In the genomic region with DNA sequence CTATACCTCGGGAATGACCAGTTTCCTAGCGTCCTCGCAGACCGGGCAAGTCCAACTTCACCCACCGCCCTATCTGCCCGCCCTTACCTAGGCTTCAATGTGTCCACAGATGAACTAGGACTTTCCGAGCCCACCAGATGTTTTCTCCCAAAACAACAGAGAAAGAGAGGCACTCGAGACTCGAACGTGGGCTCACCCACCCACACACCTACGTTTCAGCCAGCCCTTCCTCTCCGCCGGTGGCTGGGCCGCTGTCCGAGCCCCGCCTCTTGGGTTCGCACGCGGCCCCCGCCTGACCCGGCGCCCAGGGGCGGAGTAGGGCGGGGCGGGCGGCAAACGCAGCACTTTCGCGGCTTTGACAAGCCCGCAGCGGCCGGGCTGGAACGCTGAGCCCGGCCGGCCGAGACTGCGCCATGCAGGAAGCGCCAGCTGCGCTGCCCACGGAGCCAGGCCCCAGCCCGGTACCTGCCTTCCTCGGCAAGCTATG, we compare ENCODE assay signal across 8 mouse cellular contexts. TPM values are rescaled to one million over a fixed set of nuclear protein-coding genes. Genes with fewer than 3 reads are reported as not detected.
DNase-seq lines count a peak whose midpoint lies in the region; ATAC-seq lines count a peak whose summit lies in the region.

Gene Hsf4, plus strand, starts transcription at position 341 of the 487 bp plus-strand sequence.

- no peak within 1 kb of the TSS for H3K27ac ChIP-seq in forebrain, embryonic 11.5 days (ENCODE audit: low read depth, low read length)
- H3K27ac ChIP-seq in hindbrain, embryonic 10.5 days: peak within 1 kb of the TSS; percentile 45
- no peak within 1 kb of the TSS for H3K27ac ChIP-seq in limb, embryonic 11.5 days (replicated peaks; ENCODE audit: low read depth, low read length)
- no peak within 1 kb of the TSS for H3K27ac ChIP-seq in midbrain, embryonic 12.5 days (replicated peaks)

- H3K4me2 ChIP-seq in forebrain, embryonic 11.5 days (ENCODE audit: low read depth, low read length, severe bottlenecking): peak within 1 kb of the TSS; percentile 71
- peak within 1 kb of the TSS; percentile 65 for H3K4me2 ChIP-seq in limb, embryonic 11.5 days (ENCODE audit: low read depth, severe bottlenecking)
- peak within 1 kb of the TSS; percentile 64 for H3K4me2 ChIP-seq in midbrain, embryonic 12.5 days (replicated peaks)

- H3K9me3 ChIP-seq in forebrain, embryonic 11.5 days (ENCODE audit: control insufficient read depth, low read length): no peaks in the 10 kb centered on the region; the same call in 1 of the 2 replicates
- peaks cover 6% of the 10 kb centered on the region for H3K9me3 ChIP-seq in hindbrain, embryonic 10.5 days
- peaks cover 3% of the 10 kb centered on the region; the same call in 1 of the 2 replicates for H3K9me3 ChIP-seq in limb, embryonic 11.5 days (ENCODE audit: control insufficient read depth, low read length)
- H3K9me3 ChIP-seq in midbrain, embryonic 12.5 days: 0 out of 2 replicates have a peak, but pooled peaks cover 3% of the 10 kb centered on the region

- H3K9ac ChIP-seq in forebrain, embryonic 11.5 days (ENCODE audit: low read length): peak within 1 kb of the TSS; percentile 24; the same call in 1 of the 2 replicates
- peak within 1 kb of the TSS; percentile 19 for H3K9ac ChIP-seq in limb, embryonic 11.5 days (ENCODE audit: low read length)
- peak within 1 kb of the TSS; percentile 32; the same call in 1 of the 2 replicates for H3K9ac ChIP-seq in midbrain, embryonic 12.5 days (replicated peaks)

- H3K27me3 ChIP-seq in forebrain, embryonic 11.5 days (ENCODE audit: control insufficient read depth, insufficient read depth, low read length): peaks cover 89% of the 10 kb centered on the region
- peaks cover 100% of the 10 kb centered on the region for H3K27me3 ChIP-seq in hindbrain, embryonic 10.5 days (ENCODE audit: insufficient read depth, poor library complexity, severe bottlenecking)
- peaks cover 82% of the 10 kb centered on the region for H3K27me3 ChIP-seq in limb, embryonic 11.5 days (ENCODE audit: control insufficient read depth, insufficient read depth, low read length)
- H3K27me3 ChIP-seq in midbrain, embryonic 12.5 days: peaks cover 99% of the 10 kb centered on the region

- intact Hi-C loops in left cerebral cortex, postnatal 14 days (cut with DNase I): no loop called here

- H3K36me3 ChIP-seq in forebrain, embryonic 11.5 days (ENCODE audit: control insufficient read depth, insufficient read depth, low read length): no peaks in the 10 kb centered on the region
- H3K36me3 ChIP-seq in hindbrain, embryonic 10.5 days: no peaks in the 10 kb centered on the region
- H3K36me3 ChIP-seq in limb, embryonic 11.5 days (ENCODE audit: control insufficient read depth, insufficient read depth, low read length): no peaks in the 10 kb centered on the region; the same call in 1 of the 2 replicates
- no peaks in the 10 kb centered on the region for H3K36me3 ChIP-seq in midbrain, embryonic 12.5 days

- ATAC-seq in forebrain, embryonic 11.5 days (replicated peaks; ENCODE audit: low FRiP score): no peak
- ATAC-seq in limb, embryonic 11.5 days (ENCODE audit: insufficient number of reproducible peaks, low FRiP score, low TSS enrichment, low read depth): no peak
- no peak for ATAC-seq in midbrain, embryonic 12.5 days (ENCODE audit: low FRiP score, low read depth)

- peaks cover 18% of the 10 kb centered on the region for H3K4me1 ChIP-seq in forebrain, embryonic 11.5 days (replicated peaks; ENCODE audit: control insufficient read depth, insufficient read depth, low read length)
- H3K4me1 ChIP-seq in hindbrain, embryonic 10.5 days (replicated peaks): peaks cover 47% of the 10 kb centered on the region
- H3K4me1 ChIP-seq in limb, embryonic 11.5 days (ENCODE audit: control insufficient read depth, insufficient read depth, low read length): peaks cover 24% of the 10 kb centered on the region
- peaks cover 29% of the 10 kb centered on the region for H3K4me1 ChIP-seq in midbrain, embryonic 12.5 days

- peak within 1 kb of the TSS; percentile 41 for H3K4me3 ChIP-seq in forebrain, embryonic 11.5 days (ENCODE audit: low read depth, low read length)
- H3K4me3 ChIP-seq in hindbrain, embryonic 10.5 days: peak within 1 kb of the TSS; percentile 59
- peak within 1 kb of the TSS; percentile 32 for H3K4me3 ChIP-seq in limb, embryonic 11.5 days (ENCODE audit: low read depth, low read length)
- H3K4me3 ChIP-seq in midbrain, embryonic 12.5 days: peak within 1 kb of the TSS; percentile 45

- DNase-seq in left cerebral cortex, adult 18-20 months (ENCODE audit: low spot score in 2 of 2): peak; percentile 68 to 78
- no peak for DNase-seq in left cerebral cortex, postnatal 14 days (ENCODE audit: low spot score in 2 of 2)
- DNase-seq in adrenal gland, adult 2 months: peak; percentile 87
- peak; percentile 67 for DNase-seq in forebrain, embryonic 11.5 days (ENCODE audit: low spot score)
- peak; percentile 42 for DNase-seq in hindbrain, embryonic 10.5 days (ENCODE audit: low spot score)
- peak; percentile 53 for DNase-seq in limb, embryonic 11.5 days (ENCODE audit: low spot score)
- no peak for DNase-seq in c-Kit-positive CD71-positive TER-119-positive erythroid progenitor cells, embryonic 14.5 days (ENCODE audit: low spot score)

- WGBS in forebrain, embryonic 11.5 days: under 1% methylated on average over 41 of the region's 42 CpGs
- WGBS in hindbrain, embryonic 10.5 days: under 1% methylated on average over 42 of the region's 42 CpGs
- WGBS in limb, embryonic 11.5 days: under 1% methylated on average over 42 of the region's 42 CpGs
- WGBS in midbrain, embryonic 12.5 days: under 1% methylated on average over 42 of the region's 42 CpGs

RNA-seq across cellular contexts. Expression of gene Hsf4, which starts in this region (rescaled TPM):
- 10 to 100 TPM; 25.6 to 26.5 TPM for total RNA-seq in left cerebral cortex, adult 18-20 months (2021)
- total RNA-seq in left cerebral cortex, postnatal 14 days (2021): 1 to 10 TPM; 1.5 to 2.3 TPM
- 1 to 10 TPM; 2.3 TPM for total RNA-seq in adrenal gland, adult 2 months (2021)
- 1.8 and 2.3 TPM in 2 replicates for polyA plus RNA-seq in adrenal gland, adult 2 months (2012; rRNA removed)
- not detected in 2 replicates for polyA plus RNA-seq in forebrain, embryonic 11.5 days (2014; fragmentation: Nextera tagmentation; extraction: Ambion mirVana)
- polyA plus RNA-seq in hindbrain, embryonic 10.5 days (2016; fragmentation: Nextera tagmentation; extraction: Ambion mirVana): 0.09 and 0.20 TPM in 2 replicates
- polyA plus RNA-seq in limb, embryonic 11.5 days (2014; fragmentation: Nextera tagmentation; extraction: Ambion mirVana): not detected in 2 replicates
- 0.14 TPM in 1 of 2 replicates, not detected in the other for polyA plus RNA-seq in midbrain, embryonic 12.5 days (2016; fragmentation: Nextera tagmentation; extraction: Ambion mirVana)

Comparison
In these comparisons a context has a peak if more than half of its experiments do, and no peak if none do; other contexts are left out.
1. RNA of gene Hsf4 (total RNA-seq): 25.6 to 26.5 TPM in left cerebral cortex, adult 18-20 months; 2.3 TPM in adrenal gland, adult 2 months and 1.5 to 2.3 TPM in left cerebral cortex, postnatal 14 days; every median in the first group is over 4 times any median in the second.
2. DNase-seq: peak in left cerebral cortex, adult 18-20 months (2 of 2) and adrenal gland, adult 2 months (single experiment); none in left cerebral cortex, postnatal 14 days (0 of 2) and c-Kit-positive CD71-positive TER-119-positive erythroid progenitor cells, embryonic 14.5 days (single experiment).
3. Peak in DNase-seq, H3K4me3 ChIP-seq, H3K9ac ChIP-seq and H3K4me2 ChIP-seq in forebrain, embryonic 11.5 days; RNA of the gene not detected or under 1 TPM.
4. Peak in DNase-seq, H3K4me3 ChIP-seq and H3K27ac ChIP-seq in hindbrain, embryonic 10.5 days; RNA of the gene not detected or under 1 TPM.
5. Peak in DNase-seq, H3K4me3 ChIP-seq, H3K9ac ChIP-seq and H3K4me2 ChIP-seq in limb, embryonic 11.5 days; RNA of the gene not detected or under 1 TPM.
6. Peak in every context shown above with its lines, with median percentiles within 50 percentile points of each other: H3K4me2 ChIP-seq, H3K4me3 ChIP-seq and H3K9ac ChIP-seq.